Mouse (Mus musculus): ENCODE results near the gene Dusp18.

DNA sequence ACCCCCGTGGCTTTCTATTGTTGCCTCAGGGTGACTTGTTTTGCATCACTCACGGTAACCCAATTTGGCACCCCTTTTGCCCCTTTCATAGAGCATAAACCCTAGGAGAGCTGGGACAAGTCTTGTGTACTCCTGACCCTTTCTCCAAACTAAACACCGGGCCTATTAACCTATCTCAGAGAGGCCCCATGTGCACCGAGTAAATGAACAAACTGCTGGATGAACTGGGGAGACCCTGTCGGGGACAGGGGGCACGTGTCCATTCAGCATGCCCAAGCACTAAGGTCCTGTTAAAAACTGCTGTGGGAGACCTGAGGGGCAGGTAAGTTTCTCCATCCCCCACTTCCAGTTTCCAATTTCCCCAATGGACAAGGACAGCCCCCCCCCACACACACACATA is 35.9 kb downstream of the Dusp18 start:
- TF ChIP-seq POLR2A (IDR thresholded peaks at IDR 0.05; ENCODE audit: borderline replicate concordance, low read depth, low read length), result no peak
- TF ChIP-seq CTCF (IDR thresholded peaks at IDR 0.05; ENCODE audit: low read depth, low read length), result no peak
